18 mouse cellular contexts compared by ENCODE assay signal in genomic region chr5:137419105-137419504, GRCm38 (mm10). TPM values are rescaled to one million over a fixed set of nuclear protein-coding genes. Genes with fewer than 3 reads are reported as not detected.
DNase-seq lines count a peak whose midpoint lies in the region; ATAC-seq and TF ChIP-seq lines count a peak whose summit lies in the region.
"Had no signal": no experiment of that assay in that cellular context is flagged by ENCODE, and none has a peak within 500 bp of the region (broad histone marks: within the 10 kb centered on the region; RNA-seq: fewer than 3 reads in every experiment).

No protein-coding gene starts in this region.

- no peak for TF ChIP-seq EP300 in stomach, postnatal 0 days (optimal IDR thresholded peaks at IDR 0.05)

- H3K4me2 ChIP-seq in stomach, postnatal 0 days (replicated peaks; ENCODE audit: low read depth) = no peak overlapping the region
- H3K4me2 ChIP-seq: midbrain, embryonic 13.5 days had no signal

- ATAC-seq in stomach, postnatal 0 days (ENCODE audit: low FRiP score, low TSS enrichment) = peak; percentile 28; the same call in 1 of the 2 replicates
- ATAC-seq in cerebellum, adult (ENCODE audit: insufficient number of reproducible peaks, low FRiP score, low TSS enrichment) = no peak
- ATAC-seq: hindbrain, embryonic 16.5 days; midbrain, embryonic 13.5 days had no signal

- WGBS in stomach, postnatal 0 days = 60% methylated on average over 9 of the region's 9 CpGs

- H3K4me3 ChIP-seq in stomach, postnatal 0 days (ENCODE audit: low read depth, low read length) = no peak overlapping the region
- H3K4me3 ChIP-seq: embryonic facial prominence, embryonic 10.5 days; midbrain, embryonic 13.5 days had no signal

- H3K4me1 ChIP-seq in stomach, postnatal 0 days (replicated peaks; ENCODE audit: control insufficient read depth, insufficient read depth) = no peaks in the 10 kb centered on the region
- H3K4me1 ChIP-seq: midbrain, embryonic 13.5 days had no signal

- DNase-seq in thymus, postnatal 4 days = peak; percentile 32
- DNase-seq in thymus, postnatal 25 days = no peak
- DNase-seq in kidney, postnatal 10 days = peak; percentile 56
- peak; percentile 4 for DNase-seq in lung, postnatal 14 days
- peak; percentile 64 for DNase-seq in stomach, postnatal 0 days (ENCODE audit: low spot score)
- no peak for DNase-seq in frontal cortex, adult 2 months (ENCODE audit: extremely low spot score in 1 of 2, low spot score in 1 of 2)
- no peak for DNase-seq in layer of hippocampus, adult 11-12 months (ENCODE audit: low spot score)
- DNase-seq: adrenal gland, adult 2 months; B cell, adult 2 months; cerebellum, postnatal 10 days; layer of hippocampus, adult 9-11 months; right cerebral cortex, postnatal 14 days had no signal

- H3K36me3 ChIP-seq in stomach, postnatal 0 days (ENCODE audit: control insufficient read depth, insufficient read depth, low read length) = no peaks in the 10 kb centered on the region
- H3K36me3 ChIP-seq: embryonic facial prominence, embryonic 10.5 days; midbrain, embryonic 13.5 days had no signal

- peak overlapping the region; percentile 69 for H3K27ac ChIP-seq in stomach, postnatal 0 days (replicated peaks)
- H3K27ac ChIP-seq: embryonic facial prominence, embryonic 10.5 days; liver, embryonic 14.5 days; midbrain, embryonic 13.5 days had no signal

- no peak overlapping the region for H3K9ac ChIP-seq in stomach, postnatal 0 days (ENCODE audit: low read length)
- H3K9ac ChIP-seq: liver, embryonic 14.5 days; midbrain, embryonic 13.5 days had no signal

- TF ChIP-seq CTCF in stomach, postnatal 0 days (IDR thresholded peaks at IDR 0.05; ENCODE audit: low read depth) = no peak

- H3K27me3 ChIP-seq in stomach, postnatal 0 days (ENCODE audit: control insufficient read depth, insufficient read depth, low read length) = no peaks in the 10 kb centered on the region
- H3K27me3 ChIP-seq: midbrain, embryonic 13.5 days had no signal

- no peaks in the 10 kb centered on the region for H3K9me3 ChIP-seq in stomach, postnatal 0 days (ENCODE audit: control insufficient read depth, low read length)
- H3K9me3 ChIP-seq: embryonic facial prominence, embryonic 10.5 days; midbrain, embryonic 13.5 days had no signal

RNA-seq across cellular contexts. Expression of gene Zan, which starts 57.8 kb away (rescaled TPM):
- polyA plus RNA-seq in stomach, postnatal 0 days (2015; fragmentation: Nextera tagmentation; extraction: Ambion mirVana) = 0.79 and 0.96 TPM in 2 replicates
- 0.20 and 0.29 TPM in 2 replicates for polyA plus RNA-seq in frontal cortex, adult 2 months (2012; rRNA removed)
- polyA plus RNA-seq: limb, embryonic 11.5 days had no signal

Comparison
In these comparisons a context has a peak if more than half of its experiments do, and no peak if none do; other contexts are left out.
1. DNase-seq: peak in thymus, postnatal 4 days (single experiment), kidney, postnatal 10 days (single experiment), lung, postnatal 14 days (single experiment) and stomach, postnatal 0 days (single experiment); none in thymus, postnatal 25 days (single experiment), frontal cortex, adult 2 months (0 of 2) and layer of hippocampus, adult 11-12 months (single experiment).